Mouse (Mus musculus) embryo, embryonic 11.5 days (tissue): Measurements from ENCODE around the gene Daam2.
"Not testable (repeated sequence)": the region's sequence is repeated elsewhere in the genome, so short reads cannot be mapped to it uniquely, and the experiment has no call there.

Experiments
- DNase-seq: peaks from one replicate; pipeline ENCODE4 v3.0.0-alpha.2; 2012; ENCODE audit warnings: low read depth, low spot score

Daam2 gene

DNA sequence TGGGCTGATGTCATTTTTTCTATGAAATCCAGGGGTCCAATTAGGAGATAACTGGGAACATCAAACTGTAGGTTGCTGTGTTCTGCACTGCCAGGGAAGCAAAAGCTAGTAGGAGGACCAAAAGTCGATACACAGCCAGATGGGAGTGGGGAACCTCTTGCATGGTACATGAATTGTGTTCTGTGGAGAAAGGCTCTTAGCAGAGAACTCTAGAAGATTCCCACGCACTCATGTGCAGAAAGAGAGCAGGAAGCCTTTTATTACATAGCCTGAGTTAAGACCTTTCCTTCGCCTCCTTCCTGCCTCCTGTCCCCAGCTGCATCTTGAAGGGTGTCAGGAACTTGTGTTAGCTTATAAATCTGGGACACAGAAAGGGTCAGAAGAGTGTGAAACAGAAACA is 82.3 kb downstream of the Daam2 start:
- DNase-seq: no peak

DNA sequence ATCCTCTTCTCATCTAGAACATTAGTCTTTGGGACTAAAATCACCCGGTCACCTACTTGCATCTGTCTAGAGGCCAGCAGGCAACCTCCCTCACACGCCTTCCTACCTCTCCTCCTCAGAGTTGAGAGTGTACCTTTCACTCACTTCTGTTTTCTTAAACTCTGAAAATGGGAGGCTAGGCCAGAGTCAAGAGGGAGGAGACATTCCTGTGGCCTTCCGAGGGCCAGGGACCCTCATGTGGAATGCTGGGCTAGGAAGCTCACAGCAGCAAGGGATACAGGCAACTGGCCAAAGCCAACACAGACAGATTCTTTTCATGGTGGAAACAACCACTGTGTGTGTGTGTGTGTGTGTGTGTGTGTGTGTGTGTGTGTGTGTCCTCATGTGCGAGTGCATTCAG is 86.8 kb downstream of the Daam2 start:
- no peak for DNase-seq

DNA sequence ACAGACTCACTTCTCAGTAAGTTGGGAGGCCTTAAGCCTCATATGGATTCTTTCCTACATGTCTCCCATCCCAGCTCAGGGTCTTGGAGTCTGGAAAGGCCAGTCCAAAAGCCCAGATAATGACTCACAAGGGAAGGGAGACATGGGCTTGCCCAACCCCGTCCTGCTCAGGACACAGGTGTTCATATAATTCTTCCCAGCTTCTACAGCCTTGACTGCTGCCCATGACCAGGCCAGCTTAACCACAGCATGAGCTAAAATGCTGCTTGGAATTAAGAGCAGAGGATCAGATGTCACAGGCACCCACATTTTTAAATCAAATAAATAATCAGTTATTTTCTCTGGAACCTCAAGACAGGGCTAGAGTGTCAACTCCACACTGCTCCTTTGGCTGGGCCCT is 89.0 kb downstream of the Daam2 start:
- no peak for DNase-seq

DNA sequence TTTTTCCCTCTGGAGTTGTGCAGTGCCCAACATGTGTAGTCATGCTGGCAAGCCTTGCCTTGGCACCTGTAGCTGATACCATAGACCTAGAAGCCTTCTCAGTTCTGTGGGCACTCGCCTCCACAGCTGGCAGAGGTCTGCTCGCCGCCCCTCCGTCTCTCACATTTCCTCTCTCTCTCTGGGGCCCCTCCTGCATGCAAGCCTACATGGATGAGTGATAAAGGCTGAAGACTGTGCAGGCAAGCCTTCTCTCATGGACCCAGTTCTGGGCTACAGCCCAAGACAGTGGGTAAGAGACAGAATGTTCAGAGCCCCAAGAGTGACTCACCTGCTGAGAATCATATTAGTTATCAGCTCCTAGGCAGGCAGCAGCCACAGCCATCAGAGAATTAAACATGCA is 90.1 kb downstream of the Daam2 start:
- no peak for DNase-seq

DNA sequence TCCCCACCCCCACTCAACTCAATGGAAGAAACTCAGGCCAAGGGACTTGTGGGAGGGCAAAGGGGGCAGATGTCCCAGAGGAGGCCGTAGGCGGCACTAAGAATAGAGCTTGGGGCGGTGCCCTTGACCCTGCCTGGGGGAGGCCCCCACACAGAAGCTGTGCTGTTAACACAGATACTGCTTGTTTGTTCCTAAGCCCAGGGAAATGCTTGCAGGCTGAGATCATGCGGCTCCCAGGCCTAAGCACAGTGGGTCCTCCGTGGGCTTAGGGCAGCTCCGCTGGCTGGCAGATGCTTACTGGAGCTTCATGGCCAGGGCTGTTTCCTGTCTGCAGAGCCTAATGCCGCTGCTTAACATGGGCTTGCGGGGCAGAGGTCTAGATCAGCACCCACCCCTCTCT is 91.5 kb downstream of the Daam2 start:
- DNase-seq: no peak

DNA sequence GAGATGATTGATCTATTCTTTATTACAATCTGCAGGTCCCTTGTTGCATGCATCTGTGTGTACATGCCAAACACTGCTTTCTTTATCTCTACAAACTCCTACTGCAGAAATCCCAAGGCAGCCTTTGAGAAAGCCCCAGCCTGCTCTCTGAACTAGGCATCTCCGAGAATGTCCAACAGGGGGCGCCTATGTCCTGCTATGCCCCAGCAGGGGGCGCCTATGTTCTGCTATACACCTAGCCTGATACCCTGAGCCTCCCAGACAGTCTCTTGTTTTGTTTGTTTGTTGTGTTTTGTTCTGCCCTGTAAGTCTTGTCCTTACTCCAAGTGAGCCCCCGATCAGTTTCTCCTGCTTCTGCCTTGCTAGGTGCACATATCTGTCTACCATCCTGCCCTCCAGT is 95.9 kb downstream of the Daam2 start:
- peak; percentile 41 for DNase-seq

DNA sequence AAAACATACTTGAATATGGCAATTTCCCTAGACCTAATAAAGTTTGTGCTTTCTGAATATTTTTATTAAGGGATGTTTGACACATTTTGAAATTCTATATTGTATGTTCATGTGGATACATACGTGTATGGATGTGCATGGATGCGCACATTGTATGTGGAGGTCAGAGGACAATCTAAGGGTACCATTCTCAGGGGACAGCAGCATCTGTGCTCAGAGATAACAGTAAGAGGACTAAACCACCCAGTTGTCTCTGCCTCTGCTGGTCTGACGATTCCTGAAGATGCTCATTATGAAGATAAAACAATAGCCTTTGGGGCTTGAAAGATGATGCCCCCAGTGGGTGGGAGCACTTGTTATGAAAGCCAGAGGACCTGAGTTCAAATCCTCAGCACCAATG is 99.3 kb downstream of the Daam2 start:
- no peak for DNase-seq

DNA sequence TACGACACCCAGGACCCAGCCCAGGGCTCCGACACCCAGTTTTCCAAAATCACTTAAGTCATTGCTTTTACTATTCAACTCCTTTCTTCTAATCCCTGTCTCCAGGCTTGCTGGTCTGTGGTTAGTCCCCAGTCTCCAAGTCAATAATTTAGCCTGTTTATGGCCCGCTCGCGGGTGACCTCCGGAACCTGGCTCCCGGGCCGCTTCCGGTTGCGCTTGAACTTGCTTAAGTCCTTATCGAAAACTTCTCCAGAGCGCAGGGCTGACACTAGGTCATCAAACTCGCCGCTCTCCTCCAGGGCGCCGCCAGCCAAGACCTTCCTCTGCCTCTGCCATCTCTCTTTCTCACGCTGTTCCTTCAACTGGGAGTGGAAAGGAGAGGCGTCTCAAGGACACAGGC is 105.8 kb downstream of the Daam2 start:
- DNase-seq: no peak

DNA sequence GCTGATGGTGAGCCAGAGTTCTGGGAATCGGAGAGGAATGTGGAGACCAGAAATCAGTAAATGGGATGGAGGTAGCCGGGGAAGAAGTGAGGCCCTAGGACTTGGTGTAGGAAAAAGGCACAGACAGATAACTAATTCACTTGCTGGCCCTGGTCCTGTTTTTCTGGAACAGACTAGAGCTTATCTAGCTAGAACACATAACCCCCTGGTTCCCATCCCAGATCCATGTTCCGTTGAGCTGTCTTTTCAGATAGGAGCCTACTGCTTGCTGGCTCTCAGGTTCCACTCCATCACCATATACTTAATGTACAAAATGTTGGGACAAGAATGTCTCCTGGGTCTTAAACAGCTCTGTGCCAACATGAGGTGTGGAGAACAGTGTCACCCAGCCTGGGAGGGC is 106.3 kb downstream of the Daam2 start:
- no peak for DNase-seq

DNA sequence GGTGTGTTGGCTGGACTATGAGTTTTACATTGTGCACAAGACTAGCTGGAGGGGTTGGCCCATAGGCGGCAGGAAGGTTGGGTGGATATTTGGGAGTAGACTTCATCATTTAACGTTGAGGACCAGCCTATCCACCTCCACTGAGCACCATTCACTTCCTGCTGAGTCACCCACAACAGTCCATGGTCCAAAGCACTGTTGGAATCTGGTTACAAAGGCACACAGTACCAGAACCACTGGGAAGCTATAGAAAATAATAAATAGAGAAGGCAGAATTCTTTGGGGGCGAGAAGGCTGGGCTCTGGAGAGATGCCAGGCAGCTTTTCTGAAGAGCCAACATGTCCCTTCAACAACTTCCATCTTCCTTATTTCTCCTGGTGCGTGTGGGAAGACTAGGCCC is 107.8 kb downstream of the Daam2 start:
- DNase-seq: no peak

DNA sequence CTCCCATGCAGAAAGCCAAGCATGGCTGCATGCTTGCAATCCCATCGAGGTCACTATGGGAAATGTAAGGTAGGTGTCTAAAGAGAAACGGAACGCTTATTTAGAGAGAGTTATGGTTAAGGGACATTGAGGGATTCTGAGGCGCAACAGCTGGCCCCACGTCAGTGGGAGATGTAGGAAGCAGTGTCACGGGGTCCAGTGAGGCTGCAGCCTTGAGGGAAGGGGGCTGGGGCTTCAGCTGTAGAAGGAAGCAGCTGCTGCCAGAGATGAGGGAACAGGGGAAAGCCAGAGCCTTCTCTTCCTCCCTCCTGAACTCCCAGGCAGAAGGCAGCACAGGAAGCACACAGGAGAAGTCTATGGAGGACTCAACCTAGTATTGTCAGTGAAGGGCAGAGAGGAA is 113.2 kb downstream of the Daam2 start:
- DNase-seq: no peak

DNA sequence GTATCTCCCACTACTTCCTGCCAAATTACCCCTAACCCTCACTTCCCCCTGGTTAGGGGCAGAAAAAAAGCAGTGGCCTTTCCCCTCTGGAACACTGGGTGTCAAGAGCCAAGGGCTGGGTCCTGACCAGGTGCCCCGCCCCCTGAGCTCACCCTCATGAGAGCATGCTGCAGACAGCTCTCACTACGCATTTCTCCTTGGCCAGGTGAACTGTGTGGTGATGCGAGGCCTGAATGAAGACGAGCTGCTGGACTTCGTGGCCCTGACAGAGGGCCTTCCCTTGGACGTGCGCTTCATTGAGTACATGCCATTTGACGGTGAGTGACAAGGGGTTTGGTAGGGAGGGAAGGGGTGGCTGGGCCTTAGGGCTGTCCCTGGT is 114.9 kb downstream of the Daam2 start:
- DNase-seq: no peak

DNA sequence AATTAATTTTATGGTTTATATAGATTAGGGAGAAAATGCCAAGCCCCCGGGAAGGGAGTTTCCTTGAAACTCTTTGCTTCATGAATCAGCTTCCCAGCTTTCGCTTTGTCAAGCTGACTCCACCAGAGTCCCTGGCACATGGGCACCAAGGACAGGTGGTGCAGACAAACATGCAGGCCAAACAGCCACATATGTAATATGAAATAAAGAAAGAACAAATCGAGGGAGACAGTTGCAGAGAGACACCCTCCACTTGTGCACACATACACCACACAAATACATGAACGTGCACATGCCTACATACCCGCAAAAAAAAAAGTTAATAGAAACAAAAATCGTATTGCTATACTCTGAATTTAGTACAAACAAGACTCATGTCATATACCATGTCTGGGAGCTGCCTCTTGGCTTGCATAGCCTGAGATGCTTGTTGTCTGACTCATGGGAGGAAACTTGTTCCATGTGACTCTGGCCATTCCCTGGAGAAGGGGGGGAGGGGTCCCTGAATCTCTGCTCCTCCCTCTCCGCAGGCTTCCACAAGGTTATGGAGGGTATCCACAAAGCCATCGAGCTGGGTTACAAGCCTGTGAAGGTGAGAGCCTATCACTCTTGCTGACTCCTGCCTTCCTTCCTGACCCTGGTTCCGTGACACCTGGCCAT is 115.4 kb downstream of the Daam2 start:
- no peak for DNase-seq

DNA sequence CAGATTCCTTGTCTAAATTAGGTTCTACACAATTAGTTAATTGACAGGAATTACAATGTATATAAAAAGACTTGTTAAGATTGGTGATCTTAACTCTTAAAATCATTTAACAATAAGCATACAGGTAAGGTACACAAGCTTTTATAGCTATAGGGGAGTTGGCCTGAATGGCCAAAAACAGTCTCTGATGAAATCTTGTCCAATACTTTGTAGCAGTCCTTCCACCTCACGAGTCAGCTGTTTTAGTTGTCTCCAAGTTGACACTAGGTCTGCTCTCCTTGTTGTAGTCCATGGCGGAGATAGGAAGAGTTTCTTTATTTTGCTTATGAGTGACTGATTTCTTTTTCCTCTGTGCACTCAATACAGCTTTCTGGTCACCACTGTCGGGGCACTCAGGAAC is 121.3 kb downstream of the Daam2 start:
- not testable (repeated sequence) for DNase-seq

DNA sequence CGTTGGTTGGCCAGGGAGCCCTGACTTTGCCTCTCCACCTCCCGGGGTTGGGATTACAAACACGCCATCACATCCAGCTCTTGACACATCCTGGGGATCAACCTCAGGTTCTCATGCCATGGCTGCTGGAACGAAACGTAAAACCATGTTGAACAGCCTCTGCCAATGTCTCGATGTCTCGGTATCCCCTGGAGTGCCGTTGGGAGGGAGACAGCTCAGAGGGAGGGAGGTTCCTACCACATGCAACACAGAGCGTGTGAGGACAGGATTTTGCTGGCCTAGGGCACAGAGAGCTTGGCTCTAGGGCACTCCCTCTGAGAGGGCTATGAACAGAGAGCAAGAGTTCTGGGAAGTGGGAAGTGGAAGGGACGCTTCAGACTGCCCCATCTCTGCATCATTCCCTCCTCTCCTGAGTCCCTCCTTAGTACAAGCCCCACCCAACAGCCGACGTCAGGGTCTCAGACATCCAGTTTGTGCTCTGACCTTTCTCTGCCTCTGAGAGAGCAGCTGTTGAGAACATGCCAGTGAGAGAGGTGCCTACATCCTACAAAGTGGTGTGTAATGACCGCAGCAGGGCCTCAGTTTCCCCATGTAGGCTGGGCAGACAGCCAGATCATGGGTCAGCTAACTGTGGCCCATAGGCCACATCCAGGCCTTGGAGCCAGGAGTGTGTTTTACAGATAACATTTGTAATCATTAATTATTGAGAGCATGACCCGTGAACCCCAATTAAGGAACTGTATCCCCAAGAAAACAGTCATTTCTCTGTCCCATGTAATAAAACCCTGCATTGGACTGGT is 123.6 kb downstream of the Daam2 start:
- DNase-seq: no peak

DNA sequence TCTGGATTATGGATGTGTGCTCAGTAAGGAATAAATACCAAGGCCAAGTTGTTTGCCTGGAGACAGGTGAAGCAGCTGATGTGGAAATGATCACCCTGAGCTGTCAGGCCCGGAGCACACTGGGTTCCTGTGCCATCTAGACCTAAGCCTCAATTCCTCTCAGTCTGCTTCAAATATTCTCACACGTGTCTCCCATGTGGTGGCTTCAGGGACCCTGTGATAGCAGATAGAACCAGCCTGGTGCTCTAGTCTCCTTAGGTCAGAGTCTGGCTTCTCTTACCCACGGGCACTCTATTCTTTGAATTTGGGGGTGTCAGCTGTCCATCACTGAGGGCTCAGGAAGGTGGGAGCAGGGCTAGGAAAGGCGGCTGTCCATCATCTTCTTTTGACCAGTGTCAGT is 124.4 kb downstream of the Daam2 start:
- DNase-seq: no peak

DNA sequence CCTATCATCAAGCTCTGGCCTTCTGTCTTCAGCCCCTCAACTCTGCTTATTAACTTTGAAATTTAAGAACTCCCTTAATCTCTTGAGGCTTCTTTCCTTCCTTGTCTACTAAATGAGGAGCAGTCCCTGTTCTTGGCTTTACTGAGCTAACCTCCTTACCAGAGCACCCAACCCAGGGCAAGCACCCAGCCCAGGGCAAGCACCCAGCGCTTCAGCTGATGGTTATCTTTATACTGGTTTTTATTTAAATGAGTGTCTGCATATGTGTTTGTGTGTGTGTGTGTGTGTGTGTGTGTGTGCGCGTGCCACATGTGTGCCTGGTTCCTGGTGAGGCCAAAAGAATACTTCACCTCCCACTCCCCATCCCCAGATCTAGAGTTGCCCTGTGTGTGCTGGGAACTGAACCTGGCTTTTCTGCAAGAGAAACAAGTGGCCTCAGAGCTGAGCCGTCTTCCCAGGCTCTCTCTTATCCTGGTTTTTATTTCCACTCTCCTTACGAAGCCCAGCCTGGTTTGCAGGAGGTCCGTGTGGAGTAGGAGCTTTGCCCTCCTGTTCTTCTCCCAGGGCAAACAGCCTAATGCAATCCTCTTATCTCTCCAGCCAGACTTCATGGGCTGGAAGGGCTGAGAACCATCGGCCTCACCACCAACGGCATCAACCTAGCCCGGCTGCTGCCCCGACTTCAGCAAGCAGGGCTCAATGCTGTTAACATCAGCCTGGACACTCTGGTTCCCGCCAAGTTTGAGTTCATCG is 125.1 kb downstream of the Daam2 start:
- no peak for DNase-seq

DNA sequence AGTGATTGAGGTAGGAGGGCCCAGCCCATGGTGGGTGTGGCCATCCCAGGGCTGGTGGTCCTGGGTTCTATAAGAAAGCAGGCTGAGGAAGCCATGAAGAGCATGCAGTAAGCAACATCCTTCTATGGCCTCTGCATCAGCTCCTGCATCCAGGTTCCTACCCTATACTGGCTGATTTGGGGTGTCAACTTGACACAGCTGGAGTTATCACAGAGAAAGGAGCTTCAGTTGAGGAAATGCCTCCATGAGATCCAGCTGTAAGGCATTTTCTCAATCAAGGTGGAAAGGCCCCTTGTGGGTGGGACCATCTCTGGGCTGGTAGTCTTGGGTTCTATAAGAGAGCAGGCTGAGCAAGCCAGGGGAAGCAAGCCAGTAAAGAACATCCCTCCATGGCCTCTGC is 126.8 kb downstream of the Daam2 start:
- not testable (repeated sequence) for DNase-seq

DNA sequence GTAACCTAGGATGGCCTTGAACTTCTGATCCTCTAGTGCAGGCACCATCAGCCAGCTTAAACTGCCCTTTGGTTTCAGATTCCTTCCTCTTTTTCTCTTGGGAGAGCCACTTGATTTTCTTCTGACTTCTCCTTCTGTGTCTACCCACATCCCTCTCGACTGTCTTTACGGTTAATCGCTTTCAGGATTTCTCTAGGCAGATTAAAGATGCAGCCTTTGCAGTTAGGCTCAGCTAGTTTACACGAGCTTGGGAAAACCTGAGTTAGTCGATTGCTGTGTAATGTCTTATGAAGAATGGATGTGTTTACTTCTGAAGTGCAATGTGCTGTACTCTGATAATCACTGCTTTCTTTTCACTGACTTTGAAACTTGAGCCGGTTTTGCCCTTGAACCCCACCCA is 127.5 kb downstream of the Daam2 start:
- no peak for DNase-seq

DNA sequence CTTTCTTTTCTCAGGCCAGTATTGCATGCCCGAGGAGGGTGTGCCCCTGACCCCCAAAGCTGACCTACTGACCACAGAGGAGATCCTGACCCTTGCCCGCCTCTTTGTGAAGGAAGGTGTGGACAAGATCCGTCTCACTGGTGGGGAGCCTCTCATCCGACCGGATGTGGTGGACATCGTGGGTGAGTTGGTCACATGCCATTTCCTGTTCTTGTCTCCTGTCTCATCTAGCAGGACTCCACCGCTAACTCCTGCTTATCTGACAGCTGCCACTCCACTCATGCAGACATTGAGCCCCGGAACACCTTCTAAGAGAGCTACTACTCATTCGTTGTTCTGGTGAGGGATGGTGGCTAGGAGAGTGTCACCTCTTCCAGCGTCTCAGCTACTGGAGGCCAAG is 129.1 kb downstream of the Daam2 start:
- no peak for DNase-seq

DNA sequence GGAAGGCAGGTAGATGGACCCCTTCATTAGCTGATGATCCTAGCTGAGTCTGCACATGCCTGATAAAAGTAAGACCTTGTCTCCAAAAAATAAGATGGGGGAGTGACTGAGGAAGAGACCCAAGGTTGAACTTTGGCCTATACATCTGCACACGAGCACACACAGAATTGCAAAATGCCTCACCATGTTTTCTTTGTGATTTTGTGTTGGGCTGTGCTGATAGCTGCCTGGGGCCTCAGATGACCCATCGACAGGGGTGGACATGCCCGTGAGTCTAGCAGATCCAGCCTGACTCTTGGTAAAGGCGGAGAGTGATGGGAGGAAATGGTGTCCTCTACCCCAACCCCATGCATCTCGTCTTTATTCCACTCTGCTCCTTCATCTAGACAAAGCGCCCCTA is 129.9 kb downstream of the Daam2 start:
- no peak for DNase-seq

DNA sequence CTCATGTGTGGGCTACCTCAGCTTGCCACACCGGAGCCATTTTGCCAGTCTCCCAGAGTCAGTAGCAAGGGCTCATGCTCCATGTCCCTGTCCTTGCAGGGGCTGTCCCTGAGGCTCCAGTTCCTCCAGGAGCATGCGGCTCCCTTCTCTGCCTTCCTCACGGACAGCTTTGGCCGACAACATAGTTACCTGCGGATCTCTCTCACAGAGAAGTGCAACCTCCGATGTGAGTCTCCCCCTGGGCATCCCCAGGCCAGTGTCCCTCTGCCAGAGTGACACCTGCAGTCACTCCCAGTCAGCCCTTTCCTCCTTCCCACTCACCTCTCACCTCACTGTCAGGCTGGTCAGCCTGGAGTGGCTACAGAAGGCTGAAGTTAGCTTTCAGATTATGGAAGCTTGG is 131.1 kb downstream of the Daam2 start:
- no peak for DNase-seq
